Mouse (Mus musculus) spleen, postnatal 36 days (tissue): ENCODE results near the gene Mageb2.
"Not testable (repeated sequence)": the region's sequence is repeated elsewhere in the genome, so short reads cannot be mapped to it uniquely, and the experiment has no call there.

Source experiments
- DNase-seq, 2 experiments: peaks; one replicate each; pipeline ENCODE4 v3.0.0; 2022; ENCODE audit warnings: low spot score in 2 of 2, mixed read lengths in 1 of 2

Mageb2 gene

GRCm38 (mm10) chrX:91331390-91331789 lies at the start of gene Mageb2:
Gene Mageb2 (plus strand): TSS chrX:91331690.
- not testable (repeated sequence) for DNase-seq

DNA sequence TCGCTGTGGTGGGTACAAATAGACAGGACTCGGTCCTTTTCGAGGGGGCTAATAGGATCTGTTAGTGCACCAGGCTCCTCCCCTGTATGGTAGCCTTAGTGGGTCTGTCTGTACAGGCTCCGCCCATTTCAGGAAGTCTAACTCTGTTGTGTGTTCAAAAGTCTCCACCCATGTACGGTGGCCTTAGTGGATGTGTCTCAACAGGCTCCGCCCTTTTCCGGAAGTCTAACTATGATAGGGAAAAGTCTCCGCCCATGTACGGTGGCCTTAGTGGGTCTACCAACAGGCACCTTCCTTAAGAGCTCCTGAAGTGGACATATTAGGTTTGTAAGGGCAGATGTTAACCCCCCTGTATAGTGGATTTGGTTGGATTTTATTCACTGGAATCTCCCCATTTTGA lies 18.2 kb upstream of the Mageb2 start:
- DNase-seq = not testable (repeated sequence)
